Mouse (Mus musculus): Measurements from ENCODE around the gene Fam117a.
A peak's percentile ranks its signal among the peaks of the same experiment; 100 is the strongest.

- TF ChIP-seq CTCF (IDR thresholded peaks at IDR 0.05 in 2 of 3, conservative IDR thresholded peaks at IDR 0.05 in 1 of 3; ENCODE audit: control insufficient read depth in 1 of 3, insufficient read depth in 1 of 3, low read depth in 2 of 3, low read length in 3 of 3, poor library complexity in 1 of 3, severe bottlenecking in 1 of 3): no peak
- peak; percentile 35; the same call in 1 of the 2 replicates for TF ChIP-seq MXI1 (IDR thresholded peaks at IDR 0.05; ENCODE audit: low read depth, low read length)
- no peak for TF ChIP-seq MAZ (IDR thresholded peaks at IDR 0.05; ENCODE audit: low read depth, low read length)
- TF ChIP-seq MAFK (IDR thresholded peaks at IDR 0.05; ENCODE audit: borderline replicate concordance, low read depth, low read length): no peak
- TF ChIP-seq MAX (IDR thresholded peaks at IDR 0.05; ENCODE audit: low read length): no peak
- no peak for TF ChIP-seq JUND (IDR thresholded peaks at IDR 0.05; ENCODE audit: low read depth, low read length)
- no peak for TF ChIP-seq BHLHE40 (IDR thresholded peaks at IDR 0.05; ENCODE audit: borderline replicate concordance, low read depth, low read length)
- peak; percentile 34 to 43; a peak in 1 of 4 replicates for TF ChIP-seq EP300 (IDR thresholded peaks at IDR 0.05; ENCODE audit: low read depth in 1 of 2, low read length in 2 of 2)
- no peak for TF ChIP-seq POLR2A (IDR thresholded peaks at IDR 0.05; ENCODE audit: control insufficient read depth in 1 of 2, insufficient read depth in 1 of 2, low read depth in 1 of 2, low read length in 2 of 2, poor library complexity in 1 of 2)
- TF ChIP-seq RCOR1 (IDR thresholded peaks at IDR 0.05; ENCODE audit: low read depth, low read length): no peak
Observed at GRCm38 (mm10) chr11:95354228-95354944, 17.6 kb downstream of the Fam117a start.
